Mouse (Mus musculus) megakaryocyte, embryonic 14.5 days (primary cell): ENCODE results near the gene Gm21987. TPM values are rescaled to one million over a fixed set of nuclear protein-coding genes. Genes with fewer than 3 reads are reported as not detected.
"Not testable (repeated sequence)": the region's sequence is repeated elsewhere in the genome, so short reads cannot be mapped to it uniquely, and the experiment has no call there.

Experiments
- H3K27me3 ChIP-seq: replicated peaks from 2 replicates; pipeline ENCODE3; 2012; ENCODE audit warnings: inconsistent platforms
- H3K36me3 ChIP-seq: replicated peaks from 2 replicates; pipeline ENCODE3; 2012; ENCODE audit warnings: low read length, inconsistent platforms, mixed read lengths
- H3K4me1 ChIP-seq: 2 replicates; pipeline ENCODE4 v1.6.1; 2012; ENCODE audit warnings: inconsistent platforms
- H3K4me3 ChIP-seq: replicated peaks from 2 replicates; pipeline ENCODE3; 2012; ENCODE audit warnings: moderate library complexity, mild to moderate bottlenecking, inconsistent platforms
- H3K9me3 ChIP-seq: 2 replicates; pipeline ENCODE4 v1.6.1; 2012; ENCODE audit warnings: inconsistent platforms
- FLI1 ChIP-seq: IDR thresholded peaks from 2 replicates; pipeline ENCODE4 v1.6.1; 2012; ENCODE audit warnings: low read length, inconsistent platforms, mixed read lengths
- GATA1 ChIP-seq: IDR thresholded peaks from 3 replicates; pipeline ENCODE4 v1.6.1; 2012; ENCODE audit warnings: mixed read lengths, low read length, inconsistent platforms, borderline replicate concordance
- polyA plus RNA-seq: library from polyadenylated mRNA; stranded (reverse); fragments of >175 nt; gene quantifications from 2 replicates; pipeline ENCODE4 v1.2.3, GENCODE M21; 2012; ENCODE audit warnings: low replicate concordance; ENCODE audit not compliant: insufficient read depth

Gene Gm21987
- polyA plus RNA-seq, 1 experiment, result 1,896 TPM

DNA sequence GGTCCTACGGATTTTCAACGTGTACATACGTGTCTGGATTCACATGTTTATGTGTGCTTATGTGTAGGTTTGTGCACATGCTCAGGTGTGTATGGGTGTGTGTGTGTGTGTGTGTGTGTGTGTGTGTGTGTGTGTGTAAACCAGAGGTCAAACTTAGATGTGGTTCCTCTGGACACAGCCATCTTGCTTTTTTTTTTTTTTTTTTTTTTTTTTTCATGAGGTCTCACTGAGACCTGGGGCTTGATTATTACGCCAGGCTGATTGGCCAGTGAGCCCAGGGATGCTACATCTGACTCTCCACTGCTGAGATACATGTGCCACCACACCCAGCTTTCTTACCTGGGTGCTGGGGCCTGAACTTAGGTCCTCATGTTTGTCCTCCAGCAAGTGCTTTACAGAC is 27.8 kb upstream of the Gm21987 start:
- no peaks in the 10 kb centered on the region for H3K36me3 ChIP-seq
- H3K4me3 ChIP-seq, result no peak overlapping the region
- H3K27me3 ChIP-seq, result no peaks in the 10 kb centered on the region
- H3K9me3 ChIP-seq, result peaks cover 7% of the 10 kb centered on the region
- peaks cover 11% of the 10 kb centered on the region; the same call in 1 of the 2 replicates for H3K4me1 ChIP-seq
- no peak for TF ChIP-seq FLI1

GRCm38 (mm10) chr16:38321452-38321935 is 25.3 kb upstream of the Gm21987 start:
- Histone ChIP-seq H3K27me3 (peaks cover 4% of the 10 kb centered on the region), H3K9me3 (no peaks in the 10 kb centered on the region), H3K36me3 (no peaks in the 10 kb centered on the region), H3K4me1 (peaks cover 11% of the 10 kb centered on the region; the same call in 1 of the 2 replicates), H3K4me3 (peak overlapping the region; percentile 69)
- TF ChIP-seq FLI1 (no peak), GATA1 (no peak)

DNA sequence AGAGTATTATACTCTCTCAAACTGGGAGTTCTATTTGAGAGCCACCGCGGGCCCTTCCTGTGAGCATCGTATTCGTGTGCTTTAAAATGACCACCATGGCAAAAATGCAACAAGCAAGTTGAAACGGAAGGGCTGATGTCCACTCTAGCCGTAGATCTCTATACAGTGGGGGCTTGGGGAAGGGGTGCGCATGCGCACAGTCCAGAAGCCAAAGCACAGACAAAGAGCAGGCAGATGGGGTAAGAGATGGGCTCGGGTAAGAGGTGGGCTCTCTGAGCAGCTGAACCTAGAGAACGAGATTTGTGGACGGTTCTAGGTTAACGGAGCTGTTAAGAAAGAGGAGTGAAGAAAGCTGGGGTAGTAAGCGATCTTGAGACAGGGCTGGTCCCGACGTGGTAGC is 22.5 kb upstream of the Gm21987 start:
- Histone ChIP-seq H3K27me3 (peaks cover 4% of the 10 kb centered on the region), H3K4me3 (no peak overlapping the region), H3K4me1 (peaks cover 5% of the 10 kb centered on the region; the same call in 1 of the 2 replicates), H3K36me3 (no peaks in the 10 kb centered on the region), H3K9me3 (peaks cover 1% of the 10 kb centered on the region; the same call in 1 of the 2 replicates)
- TF ChIP-seq FLI1 (no peak), GATA1 (no peak)

DNA sequence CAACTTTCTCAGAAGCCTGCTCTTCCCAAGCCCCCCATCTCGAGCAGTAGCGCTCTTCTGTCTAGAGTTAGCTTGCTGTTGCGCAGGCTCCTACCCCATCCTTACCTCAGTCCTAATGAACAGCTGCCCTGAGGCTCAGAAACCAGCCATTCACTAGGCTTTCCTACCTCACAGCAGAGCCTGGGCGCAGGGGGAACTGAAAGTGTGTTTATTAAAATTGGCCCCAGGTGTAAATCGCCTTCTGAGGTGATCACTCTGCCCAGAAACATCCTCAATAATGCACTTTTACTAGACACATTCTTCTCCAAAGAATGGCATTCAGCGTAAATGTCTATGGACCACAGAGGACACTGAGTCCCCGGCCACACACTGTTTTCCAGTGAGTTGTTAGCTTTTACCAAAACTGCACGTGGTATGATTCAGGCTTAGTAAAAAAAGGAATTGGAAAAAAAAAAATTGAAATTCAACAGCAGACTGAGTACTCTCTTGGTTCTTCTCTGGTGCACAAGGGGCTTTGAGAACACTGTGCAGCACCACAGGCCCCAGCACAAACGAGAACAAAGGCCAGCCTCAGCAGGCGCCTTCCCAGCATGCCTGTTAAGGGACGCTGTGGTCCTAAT is 20.0 kb upstream of the Gm21987 start:
- TF ChIP-seq FLI1 (no peak), GATA1 (no peak)
- Histone ChIP-seq H3K4me1 (no peaks in the 10 kb centered on the region), H3K9me3 (peaks cover 10% of the 10 kb centered on the region), H3K27me3 (peaks cover 4% of the 10 kb centered on the region), H3K4me3 (no peak overlapping the region), H3K36me3 (no peaks in the 10 kb centered on the region)

GRCm38 (mm10) chr16:38329340-38329739 is 17.5 kb upstream of the Gm21987 start:
- H3K4me3 ChIP-seq, result no peak overlapping the region
- H3K27me3 ChIP-seq, result peaks cover 3% of the 10 kb centered on the region
- TF ChIP-seq GATA1 (no peak), FLI1 (no peak)
- peaks cover 10% of the 10 kb centered on the region for H3K9me3 ChIP-seq
- no peaks in the 10 kb centered on the region for H3K4me1 ChIP-seq
- no peaks in the 10 kb centered on the region for H3K36me3 ChIP-seq

- Histone ChIP-seq H3K4me3 (no peak overlapping the region), H3K36me3 (no peaks in the 10 kb centered on the region), H3K9me3 (peaks cover 8% of the 10 kb centered on the region), H3K4me1 (no peaks in the 10 kb centered on the region), H3K27me3 (peaks cover 2% of the 10 kb centered on the region)
- TF ChIP-seq GATA1, result no peak
- TF ChIP-seq FLI1, result no peak
Measured at GRCm38 (mm10) chr16:38334431-38334830, 12.4 kb upstream of the Gm21987 start.

DNA sequence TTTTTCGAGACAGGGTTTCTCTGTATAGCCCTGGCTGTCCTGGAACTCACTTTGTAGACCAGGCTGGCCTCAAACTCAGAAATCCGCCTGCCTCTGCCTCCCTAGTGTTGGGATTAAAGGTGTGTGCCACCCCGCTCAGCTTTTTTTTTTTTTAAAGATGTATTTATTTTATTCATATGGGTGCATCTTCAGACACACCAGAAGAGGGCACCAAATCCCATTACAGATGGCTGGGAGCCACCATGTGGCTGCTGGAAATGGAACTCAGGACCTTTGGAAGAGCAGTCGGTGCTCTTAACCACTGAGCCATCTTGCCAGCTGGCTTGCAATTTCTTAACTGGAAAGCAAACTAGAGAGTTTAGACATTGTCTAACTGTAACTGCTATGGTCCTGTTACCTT is 8.8 kb upstream of the Gm21987 start:
- not testable (repeated sequence) for H3K4me1 ChIP-seq, H3K4me3 ChIP-seq, H3K27me3 ChIP-seq, H3K9me3 ChIP-seq, H3K36me3 ChIP-seq

DNA sequence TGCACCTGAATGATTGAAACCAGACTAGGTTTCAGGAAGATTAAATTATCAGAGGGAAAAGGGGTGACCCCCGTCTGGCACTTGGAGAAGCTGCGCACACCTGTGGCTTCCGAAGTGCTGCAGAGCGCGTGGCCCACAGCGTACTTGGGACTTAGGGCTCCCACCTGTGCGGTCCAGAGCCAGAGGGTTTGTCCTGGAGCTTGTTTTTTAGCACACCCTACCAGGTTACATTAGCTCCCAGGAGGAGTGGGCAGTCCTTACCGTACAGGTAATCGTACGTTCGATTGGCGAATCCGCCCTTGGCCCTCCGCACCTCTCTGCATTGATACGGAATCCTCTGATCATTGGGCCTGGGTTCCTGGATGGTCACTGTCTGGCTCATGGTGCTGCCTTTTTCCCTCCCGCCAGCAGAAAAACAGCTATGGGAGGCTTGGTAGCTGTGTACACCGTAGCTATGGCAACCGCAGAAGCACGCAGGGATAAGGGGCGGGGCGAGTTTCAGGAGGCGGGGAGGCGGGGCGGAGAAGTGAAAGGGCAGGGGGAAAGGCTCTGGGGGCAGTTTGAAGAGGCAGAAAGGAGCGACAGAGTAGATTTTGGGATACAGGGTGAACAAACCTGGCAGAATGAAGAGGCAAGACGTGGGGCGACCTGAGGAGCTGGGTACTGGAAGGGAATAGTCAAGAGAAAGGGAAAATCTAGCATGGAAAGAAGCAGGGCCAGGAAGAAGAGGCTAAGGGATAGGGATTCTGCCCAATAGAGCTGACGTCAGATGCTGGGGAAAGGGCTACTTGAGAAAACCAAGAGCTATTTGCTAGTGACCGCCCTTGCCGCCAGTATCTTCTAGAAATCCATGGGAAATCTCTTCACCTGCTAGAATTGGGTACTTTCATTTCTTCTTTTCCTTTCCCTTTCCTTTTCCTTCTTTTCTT is 5.2 kb upstream of the Gm21987 start, which contains the start of gene Maats1:
TSS of gene Maats1 (minus strand) at position 748 of the 929 bp plus-strand sequence.
- Histone ChIP-seq H3K36me3 (no peaks in the 10 kb centered on the region), H3K27me3 (peaks cover 5% of the 10 kb centered on the region), H3K4me3 (peak within 1 kb of the TSS; percentile 85), H3K9me3 (peaks cover 9% of the 10 kb centered on the region), H3K4me1 (peaks cover 29% of the 10 kb centered on the region)
- no peak for TF ChIP-seq GATA1
- no peak for TF ChIP-seq FLI1

- TF ChIP-seq GATA1, result no peak
- TF ChIP-seq FLI1, result no peak
- Histone ChIP-seq H3K27me3 (peaks cover 4% of the 10 kb centered on the region), H3K4me3 (peak overlapping the region; percentile 75), H3K4me1 (peaks cover 55% of the 10 kb centered on the region), H3K36me3 (peaks cover 21% of the 10 kb centered on the region), H3K9me3 (peaks cover 4% of the 10 kb centered on the region)
Measured at GRCm38 (mm10) chr16:38344941-38345725, 1.7 kb upstream of the Gm21987 start.

- no peaks in the 10 kb centered on the region for H3K9me3 ChIP-seq
- no peak for TF ChIP-seq GATA1
- TF ChIP-seq FLI1, result no peak
- no peaks in the 10 kb centered on the region for H3K27me3 ChIP-seq
- peak overlapping the region; percentile 95 for H3K4me3 ChIP-seq
- peaks cover 45% of the 10 kb centered on the region for H3K36me3 ChIP-seq
- peaks cover 66% of the 10 kb centered on the region for H3K4me1 ChIP-seq
Measured at GRCm38 (mm10) chr16:38347588-38347987, 748 bp downstream of the Gm21987 start.
